ENCODE assay signal across 16 mouse cellular contexts in the genomic region with DNA sequence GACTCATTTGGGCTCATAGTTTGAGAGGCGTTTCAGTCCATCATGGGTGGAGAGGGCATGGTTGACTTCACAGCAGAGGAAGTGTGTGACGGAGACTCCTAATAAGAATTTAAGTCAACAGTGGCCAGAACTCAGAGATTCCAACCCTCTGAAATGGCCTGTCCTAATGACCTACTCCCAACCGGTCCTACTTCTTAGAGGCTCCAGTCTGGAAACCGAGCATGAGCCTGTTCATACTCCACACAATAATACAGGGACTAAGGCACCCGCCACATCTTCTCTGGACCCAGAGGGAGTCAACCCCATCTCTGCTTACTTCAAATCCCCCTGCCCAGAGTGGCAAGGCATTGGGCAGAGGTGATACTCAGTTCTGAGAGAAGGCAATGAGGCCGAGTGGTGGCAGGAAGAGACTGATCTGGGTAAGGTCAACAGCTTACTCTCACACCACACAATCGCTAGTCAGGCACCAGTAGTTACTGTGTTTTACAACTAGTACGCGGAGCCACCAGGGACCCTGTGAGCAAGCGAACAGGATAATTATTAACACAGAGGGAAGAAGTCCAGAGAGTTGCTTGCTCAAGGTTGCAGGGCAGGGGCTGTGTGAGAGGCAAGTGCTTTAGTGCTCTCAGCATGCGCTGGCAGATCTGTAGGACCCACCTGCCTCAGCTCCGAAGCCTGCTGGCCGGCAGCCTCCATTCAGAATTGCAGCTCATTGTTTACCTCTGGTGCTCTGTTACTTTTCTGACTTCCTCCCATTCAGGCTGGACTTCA. TPM values are rescaled to one million over a fixed set of nuclear protein-coding genes. Genes with fewer than 3 reads are reported as not detected.
DNase-seq lines count a peak whose midpoint lies in the region; ATAC-seq and TF ChIP-seq lines count a peak whose summit lies in the region.
"Had no signal": no experiment of that assay in that cellular context is flagged by ENCODE, and none has a peak within 500 bp of the region (broad histone marks: within the 10 kb centered on the region; RNA-seq: fewer than 3 reads in every experiment).

No protein-coding gene starts in this region.

- H3K4me1 ChIP-seq in intestine, embryonic 14.5 days (replicated peaks; ENCODE audit: control insufficient read depth, insufficient read depth, low read length): 0 out of 2 replicates have a peak, but pooled peaks cover 4% of the 10 kb centered on the region
- peaks cover 5% of the 10 kb centered on the region; the same call in 1 of the 2 replicates for H3K4me1 ChIP-seq in kidney, adult 2 months (ENCODE audit: control insufficient read depth, insufficient read depth, low read length)
- peaks cover 8% of the 10 kb centered on the region; the same call in 1 of the 2 replicates for H3K4me1 ChIP-seq in limb, embryonic 11.5 days (ENCODE audit: control insufficient read depth, insufficient read depth, low read length)
- H3K4me1 ChIP-seq in lung, postnatal 0 days (ENCODE audit: insufficient read depth, low read depth, low read length): no peaks in the 10 kb centered on the region; the same call in 1 of the 2 replicates
- no peaks in the 10 kb centered on the region for H3K4me1 ChIP-seq in hindbrain, embryonic 13.5 days (replicated peaks)
- H3K4me1 ChIP-seq: limb, embryonic 15.5 days; neural tube, embryonic 13.5 days had no signal

- H3K4me3 ChIP-seq in intestine, embryonic 14.5 days (ENCODE audit: low read depth, low read length): no peak overlapping the region
- no peak overlapping the region for H3K4me3 ChIP-seq in kidney, adult 2 months (ENCODE audit: insufficient read depth, low read depth, low read length)
- H3K4me3 ChIP-seq in limb, embryonic 11.5 days (ENCODE audit: low read depth, low read length): no peak overlapping the region
- no peak overlapping the region for H3K4me3 ChIP-seq in lung, postnatal 0 days (ENCODE audit: low read depth, low read length)
- no peak overlapping the region for H3K4me3 ChIP-seq in hindbrain, embryonic 13.5 days
- H3K4me3 ChIP-seq: erythroblast, embryonic 14.5 days; heart, embryonic 10.5 days; limb, embryonic 15.5 days; neural tube, embryonic 13.5 days had no signal

- no peaks in the 10 kb centered on the region for H3K9me3 ChIP-seq in intestine, embryonic 14.5 days (ENCODE audit: control insufficient read depth, low read length)
- no peaks in the 10 kb centered on the region for H3K9me3 ChIP-seq in limb, embryonic 11.5 days (ENCODE audit: control insufficient read depth, low read length)
- H3K9me3 ChIP-seq in lung, postnatal 0 days (ENCODE audit: low read length): no peaks in the 10 kb centered on the region
- no peaks in the 10 kb centered on the region for H3K9me3 ChIP-seq in hindbrain, embryonic 13.5 days
- H3K9me3 ChIP-seq: heart, embryonic 10.5 days; limb, embryonic 15.5 days; neural tube, embryonic 13.5 days had no signal

- H3K27ac ChIP-seq in intestine, embryonic 14.5 days (ENCODE audit: low read depth): peak overlapping the region; percentile 54; the same call in 1 of the 2 replicates
- H3K27ac ChIP-seq in kidney, adult 2 months (ENCODE audit: insufficient read depth, low read depth, low read length): no peak overlapping the region
- no peak overlapping the region for H3K27ac ChIP-seq in limb, embryonic 11.5 days (replicated peaks; ENCODE audit: low read depth, low read length)
- H3K27ac ChIP-seq in lung, postnatal 0 days (ENCODE audit: low read length): peak overlapping the region; percentile 67; the same call in 1 of the 2 replicates
- no peak overlapping the region for H3K27ac ChIP-seq in hindbrain, embryonic 13.5 days
- H3K27ac ChIP-seq: heart, embryonic 10.5 days; limb, embryonic 15.5 days; neural tube, embryonic 13.5 days had no signal

- TF ChIP-seq CTCF in kidney, adult 2 months (conservative IDR thresholded peaks at IDR 0.05; ENCODE audit: insufficient read depth, insufficient read length, low read depth, low read length): no peak
- no peak for TF ChIP-seq CTCF in lung, postnatal 0 days (IDR thresholded peaks at IDR 0.05)

- peak; percentile 60 for DNase-seq in intestine, embryonic 14.5 days (ENCODE audit: low spot score)
- peak; percentile 50 for DNase-seq in kidney, adult 2 months
- DNase-seq in limb, embryonic 11.5 days (ENCODE audit: low spot score): peak; percentile 35
- peak; percentile 72 for DNase-seq in lung, postnatal 0 days (ENCODE audit: low spot score)
- no peak for DNase-seq in embryo, embryonic 10 days (ENCODE audit: low spot score)
- DNase-seq in left cerebral cortex, adult 8-10 months (ENCODE audit: low spot score in 2 of 2): no peak
- DNase-seq: adrenal gland, postnatal 25 days; embryo, embryonic 11 days; midbrain, embryonic 14.5 days; thymus, postnatal 4 days had no signal

- TF ChIP-seq EP300 in lung, postnatal 0 days (IDR thresholded peaks at IDR 0.05): no peak

- no peaks in the 10 kb centered on the region for H3K27me3 ChIP-seq in intestine, embryonic 14.5 days (replicated peaks; ENCODE audit: control insufficient read depth, insufficient read depth, low read length)
- no peaks in the 10 kb centered on the region for H3K27me3 ChIP-seq in kidney, adult 2 months (replicated peaks; ENCODE audit: control insufficient read depth, insufficient read depth, low read length)
- no peaks in the 10 kb centered on the region for H3K27me3 ChIP-seq in limb, embryonic 11.5 days (ENCODE audit: control insufficient read depth, insufficient read depth, low read length)
- H3K27me3 ChIP-seq in lung, postnatal 0 days (replicated peaks; ENCODE audit: insufficient read depth, low read length): no peaks in the 10 kb centered on the region
- no peaks in the 10 kb centered on the region for H3K27me3 ChIP-seq in hindbrain, embryonic 13.5 days
- H3K27me3 ChIP-seq: limb, embryonic 15.5 days; neural tube, embryonic 13.5 days had no signal

- no peak overlapping the region for H3K4me2 ChIP-seq in intestine, embryonic 14.5 days (ENCODE audit: low read length)
- no peak overlapping the region for H3K4me2 ChIP-seq in limb, embryonic 11.5 days (ENCODE audit: low read depth, severe bottlenecking)
- H3K4me2 ChIP-seq in lung, postnatal 0 days (replicated peaks; ENCODE audit: low read depth, low read length): no peak overlapping the region
- no peak overlapping the region for H3K4me2 ChIP-seq in hindbrain, embryonic 13.5 days
- H3K4me2 ChIP-seq: limb, embryonic 15.5 days; neural tube, embryonic 13.5 days had no signal

- ATAC-seq in intestine, embryonic 14.5 days (replicated peaks; ENCODE audit: low FRiP score, low TSS enrichment, low read depth): peak; percentile 65
- no peak for ATAC-seq in limb, embryonic 11.5 days (ENCODE audit: insufficient number of reproducible peaks, low FRiP score, low TSS enrichment, low read depth)
- ATAC-seq in lung, postnatal 0 days: peak; percentile 80
- ATAC-seq in hindbrain, embryonic 13.5 days (ENCODE audit: low FRiP score): no peak

- WGBS in intestine, embryonic 14.5 days: 42% methylated on average over 13 of the region's 13 CpGs
- 32% methylated on average over 13 of the region's 13 CpGs for WGBS in kidney, adult 2 months
- 54% methylated on average over 13 of the region's 13 CpGs for WGBS in limb, embryonic 11.5 days
- WGBS in lung, postnatal 0 days: 44% methylated on average over 13 of the region's 13 CpGs
- 55% methylated on average over 13 of the region's 13 CpGs for WGBS in hindbrain, embryonic 13.5 days

- no peak overlapping the region for H3K9ac ChIP-seq in intestine, embryonic 14.5 days (ENCODE audit: low read length)
- H3K9ac ChIP-seq in limb, embryonic 11.5 days (ENCODE audit: low read length): no peak overlapping the region
- no peak overlapping the region for H3K9ac ChIP-seq in lung, postnatal 0 days (replicated peaks; ENCODE audit: low read depth)
- no peak overlapping the region for H3K9ac ChIP-seq in hindbrain, embryonic 13.5 days
- H3K9ac ChIP-seq: limb, embryonic 15.5 days; neural tube, embryonic 13.5 days had no signal

- TF ChIP-seq POLR2A in kidney, adult 2 months (IDR thresholded peaks at IDR 0.05; ENCODE audit: low read depth, low read length): no peak

- no peaks in the 10 kb centered on the region for H3K36me3 ChIP-seq in intestine, embryonic 14.5 days (ENCODE audit: control insufficient read depth, insufficient read depth, low read length)
- H3K36me3 ChIP-seq in kidney, adult 2 months (ENCODE audit: control insufficient read depth, insufficient read depth, low read length): no peaks in the 10 kb centered on the region
- no peaks in the 10 kb centered on the region for H3K36me3 ChIP-seq in limb, embryonic 11.5 days (ENCODE audit: control insufficient read depth, insufficient read depth, low read length)
- no peaks in the 10 kb centered on the region for H3K36me3 ChIP-seq in lung, postnatal 0 days (ENCODE audit: insufficient read depth, low read length)
- H3K36me3 ChIP-seq in hindbrain, embryonic 13.5 days: no peaks in the 10 kb centered on the region
- H3K36me3 ChIP-seq: heart, embryonic 10.5 days; limb, embryonic 15.5 days; neural tube, embryonic 13.5 days had no signal

RNA-seq across cellular contexts. Expression of a gene that starts 14.0 kb away (rescaled TPM):
- polyA plus RNA-seq in intestine, embryonic 14.5 days (2014; fragmentation: Nextera tagmentation; extraction: Ambion mirVana): 21.4 and 24.0 TPM in 2 replicates
- 22.3 and 23.3 TPM in 2 replicates for polyA plus RNA-seq in kidney, adult 2 months (2012; rRNA removed)
- polyA plus RNA-seq in limb, embryonic 11.5 days (2014; fragmentation: Nextera tagmentation; extraction: Ambion mirVana): 5.8 and 8.4 TPM in 2 replicates
- polyA plus RNA-seq in lung, postnatal 0 days (2015; fragmentation: Nextera tagmentation; extraction: Ambion mirVana): 584 and 640 TPM in 2 replicates
- 7.4 and 7.8 TPM in 2 replicates for polyA plus RNA-seq in hindbrain, embryonic 13.5 days (2015; fragmentation: Nextera tagmentation; extraction: Ambion mirVana)
- total RNA-seq in left cerebral cortex, adult 8-10 months (2022): 10 to 100 TPM; 11.0 to 13.4 (median 12.2) TPM
- total RNA-seq: CH12.LX had no signal
- polyA plus RNA-seq: erythroblast, embryonic 14.5 days had no signal

Comparison
In these comparisons a context has a peak if more than half of its experiments do, and no peak if none do; other contexts are left out.
1. ATAC-seq: peak in intestine, embryonic 14.5 days (single experiment) and lung, postnatal 0 days (single experiment); none in limb, embryonic 11.5 days (single experiment) and hindbrain, embryonic 13.5 days (single experiment).
2. DNase-seq: peak in intestine, embryonic 14.5 days (single experiment), kidney, adult 2 months (single experiment), limb, embryonic 11.5 days (single experiment) and lung, postnatal 0 days (single experiment); none in embryo, embryonic 10 days (single experiment) and left cerebral cortex, adult 8-10 months (0 of 2).
3. H3K27ac ChIP-seq: peak in intestine, embryonic 14.5 days (single experiment) and lung, postnatal 0 days (single experiment); none in kidney, adult 2 months (single experiment), limb, embryonic 11.5 days (single experiment) and hindbrain, embryonic 13.5 days (single experiment).
4. RNA of a gene that starts 14.0 kb away (polyA plus RNA-seq): 584 to 640 TPM in lung, postnatal 0 days; 22.3 to 23.3 TPM in kidney, adult 2 months, 21.4 to 24.0 TPM in intestine, embryonic 14.5 days, 5.8 to 8.4 TPM in limb, embryonic 11.5 days and 7.4 to 7.8 TPM in hindbrain, embryonic 13.5 days; every median in the first group is over 10 times any median in the second.